Mouse (Mus musculus) bone marrow, adult 2 months (tissue): Measurements from ENCODE around the gene Gm973. TPM values are rescaled to one million over a fixed set of nuclear protein-coding genes. Genes with fewer than 3 reads are reported as not detected.

Source experiments
- H3K27ac ChIP-seq: fragments of 200-500 bp; 2 replicates; pipeline ENCODE4 v1.5.1; 2012; ENCODE audit warnings: low read depth, mild to moderate bottlenecking, control low read depth, inconsistent platforms, low read length; ENCODE audit not compliant: control insufficient read depth, poor library complexity, insufficient read depth
- H3K4me1 ChIP-seq: fragments of 200-500 bp; 2 replicates; pipeline ENCODE4 v1.6.1; 2011; ENCODE audit warnings: low read length; ENCODE audit not compliant: control insufficient read depth, insufficient read depth
- H3K4me3 ChIP-seq: fragments of 200-500 bp; replicated peaks from 2 replicates; pipeline ENCODE3; 2011; ENCODE audit warnings: mild to moderate bottlenecking, low read depth, low read length, control low read depth; ENCODE audit not compliant: control insufficient read depth
- CTCF ChIP-seq: fragments of 200-500 bp; IDR thresholded peaks from 2 replicates; pipeline ENCODE4 v1.5.1; 2011; ENCODE audit warnings: low read length, control low read depth; ENCODE audit not compliant: control insufficient read depth, insufficient read depth
- POLR2A ChIP-seq: fragments of 200-500 bp; IDR thresholded peaks from 2 replicates; pipeline ENCODE4 v1.6.1; 2011; ENCODE audit warnings: low read depth, mild to moderate bottlenecking, control low read depth, low read length, borderline replicate concordance; ENCODE audit not compliant: control insufficient read depth
- WGBS: fragments of 180-500 bp; shearing (Covaris S2); methylation state at CpG from one replicate; pipeline ENCODE4 v1.1.7; 2018; 5-methylcytosine and 5-hydroxymethylcytosine counted together
- polyA plus RNA-seq: library from polyadenylated mRNA; stranded (reverse); fragments of >200 nt; gene quantifications from 2 replicates; pipeline ENCODE4 v1.2.4, GENCODE M21; 2011; ENCODE audit warnings: low replicate concordance; ENCODE audit not compliant: missing spikeins, insufficient read depth, insufficient read length

The Gm973 gene
- polyA plus RNA-seq, 1 experiment = not detected

DNA sequence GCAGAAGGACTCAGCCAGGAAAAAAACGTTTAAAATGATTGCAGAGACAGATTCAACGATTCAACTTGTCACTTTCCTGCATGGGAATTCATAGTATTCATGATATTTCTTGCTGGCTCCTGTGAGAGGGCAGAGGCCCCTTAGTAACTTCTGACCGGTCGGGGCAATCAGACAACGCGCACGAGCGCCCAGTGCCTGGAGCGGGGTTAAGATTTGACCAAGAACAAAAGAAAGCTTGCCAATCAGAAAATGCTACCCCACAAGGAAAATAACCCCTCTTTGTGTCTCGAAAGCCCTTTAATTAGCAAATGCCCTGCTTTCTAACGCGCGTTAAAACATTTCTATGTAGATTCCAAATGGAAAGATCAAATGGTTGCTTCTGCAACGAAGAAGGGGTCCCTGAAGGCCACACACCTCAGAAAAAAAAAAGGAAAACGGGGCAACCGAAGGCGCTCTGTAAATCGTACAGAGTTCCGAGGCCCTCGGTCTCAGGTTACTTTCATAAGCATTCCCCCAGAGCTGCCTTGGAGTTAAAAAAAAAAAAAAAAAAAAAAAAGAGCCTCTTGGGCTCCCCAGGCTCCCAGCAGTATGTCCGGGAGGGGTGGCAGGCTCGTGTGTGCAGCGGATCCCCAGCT is 35.1 kb upstream of the Gm973 start:
- Histone ChIP-seq H3K4me3 (peak overlapping the region; percentile 81), H3K27ac (peak overlapping the region; percentile 80), H3K4me1 (peaks cover 3% of the 10 kb centered on the region; the same call in 1 of the 2 replicates)
- TF ChIP-seq CTCF (no peak), POLR2A (no peak)
- WGBS = 11% methylated on average over 23 of the region's 23 CpGs

GRCm38 (mm10) chr1:59481456-59482291 is 34.4 kb upstream of the Gm973 start:
- under 1% methylated on average over 57 of the region's 57 CpGs for WGBS
- peak overlapping the region; percentile 81 for H3K4me3 ChIP-seq
- H3K27ac ChIP-seq = peak overlapping the region; percentile 80
- TF ChIP-seq POLR2A = peak; percentile 83; the same call in 1 of the 2 replicates
- 0 out of 2 replicates have a peak, but pooled peaks have one; percentile 5 for TF ChIP-seq CTCF
- peaks cover 3% of the 10 kb centered on the region; the same call in 1 of the 2 replicates for H3K4me1 ChIP-seq

- peak within 1 kb of the TSS; percentile 80 for H3K27ac ChIP-seq
- TF ChIP-seq CTCF = no peak
- TF ChIP-seq POLR2A = no peak
- under 1% methylated on average over 35 of the region's 35 CpGs for WGBS
- peaks cover 3% of the 10 kb centered on the region; the same call in 1 of the 2 replicates for H3K4me1 ChIP-seq
- peak within 1 kb of the TSS; percentile 81 for H3K4me3 ChIP-seq
Observed at GRCm38 (mm10) chr1:59482331-59482695, 33.8 kb upstream of the Gm973 start, which contains the start of gene Fzd7. Fzd7 (plus strand) TSS chr1:59482424.

GRCm38 (mm10) chr1:59482696-59483520 is 33.2 kb upstream of the Gm973 start:
- WGBS = 1% methylated on average over 88 of the region's 88 CpGs
- TF ChIP-seq CTCF (no peak), POLR2A (no peak)
- H3K27ac ChIP-seq = peak overlapping the region; percentile 66; the same call in 1 of the 2 replicates
- peaks cover 3% of the 10 kb centered on the region; the same call in 1 of the 2 replicates for H3K4me1 ChIP-seq
- H3K4me3 ChIP-seq = peak overlapping the region; percentile 76

- no peak overlapping the region for H3K27ac ChIP-seq
- H3K4me3 ChIP-seq = peak overlapping the region; percentile 68
- TF ChIP-seq CTCF (peak; percentile 55), POLR2A (0 out of 2 replicates have a peak, but pooled peaks have one; percentile 16)
- peaks cover 3% of the 10 kb centered on the region; the same call in 1 of the 2 replicates for H3K4me1 ChIP-seq
- WGBS = 38% methylated on average over 46 of the region's 46 CpGs
Observed at GRCm38 (mm10) chr1:59483521-59484245, 32.4 kb upstream of the Gm973 start.

- H3K4me3 ChIP-seq = no peak overlapping the region
- no peak for TF ChIP-seq CTCF
- TF ChIP-seq POLR2A = no peak
Observed at GRCm38 (mm10) chr1:59484314-59484713, 31.8 kb upstream of the Gm973 start.

GRCm38 (mm10) chr1:59484791-59485785 is 31.0 kb upstream of the Gm973 start:
- WGBS = 69% methylated on average over 16 of the region's 16 CpGs
- no peak overlapping the region for H3K4me3 ChIP-seq
- TF ChIP-seq POLR2A (no peak), CTCF (no peak)
- no peak overlapping the region for H3K27ac ChIP-seq
- H3K4me1 ChIP-seq = peaks cover 3% of the 10 kb centered on the region; the same call in 1 of the 2 replicates

More at GRCm38 (mm10) chr1:59484314-59484713, 31.8 kb upstream of the Gm973 start:
- 83% methylated on average over 21 of the region's 21 CpGs for WGBS
- Histone ChIP-seq H3K4me1 (peaks cover 3% of the 10 kb centered on the region; the same call in 1 of the 2 replicates), H3K27ac (no peak overlapping the region)
